Mouse (Mus musculus): ENCODE measurements at regions not wholly inside any gene's neighbourhood (a gene's known extent, or its start where the extent isn't known, plus 50 kb on each side); places are given as distances from the start of the nearest gene placed in this dataset.
"Not testable (repeated sequence)": the region's sequence is repeated elsewhere in the genome, so short reads cannot be mapped to it uniquely, and the experiment has no call there.

DNA sequence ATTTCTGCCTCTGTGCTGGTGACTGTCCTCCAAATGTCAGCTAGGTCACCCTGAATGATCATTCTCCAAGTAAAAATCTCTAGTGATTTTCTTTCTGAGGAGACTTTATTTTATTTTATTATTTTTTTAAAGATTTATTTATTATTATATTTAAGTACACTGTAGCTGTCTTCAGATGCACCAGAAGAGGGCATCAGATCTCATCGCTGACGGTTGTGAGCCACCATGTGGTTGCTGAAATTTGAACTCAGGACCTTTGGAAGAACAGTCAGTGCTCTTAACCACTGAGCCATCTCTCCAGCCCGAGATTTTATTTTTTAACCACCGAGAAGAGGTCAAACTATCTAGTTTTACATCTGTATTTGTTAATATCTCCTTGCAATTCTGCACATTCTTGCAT, 50.5 kb upstream of the Slc44a3 start:
- not testable (repeated sequence) for H3K4me2 ChIP-seq; H3K4me3 ChIP-seq; H3K27ac ChIP-seq; H3K9ac ChIP-seq; ATAC-seq (replicated peaks; ENCODE audit: insufficient number of reproducible peaks, insufficient read depth, low FRiP score, low read depth); H3K27me3 ChIP-seq; H3K9me3 ChIP-seq (replicated peaks); H3K36me3 ChIP-seq
- WGBS: 81% methylated on average over 4 of the region's 4 CpGs
- H3K4me1 ChIP-seq (replicated peaks): peaks cover 11% of the 10 kb centered on the region; the same call in 1 of the 2 replicates
